Comparison of ENCODE assay signal across 15 mouse cellular contexts in the genomic region with DNA sequence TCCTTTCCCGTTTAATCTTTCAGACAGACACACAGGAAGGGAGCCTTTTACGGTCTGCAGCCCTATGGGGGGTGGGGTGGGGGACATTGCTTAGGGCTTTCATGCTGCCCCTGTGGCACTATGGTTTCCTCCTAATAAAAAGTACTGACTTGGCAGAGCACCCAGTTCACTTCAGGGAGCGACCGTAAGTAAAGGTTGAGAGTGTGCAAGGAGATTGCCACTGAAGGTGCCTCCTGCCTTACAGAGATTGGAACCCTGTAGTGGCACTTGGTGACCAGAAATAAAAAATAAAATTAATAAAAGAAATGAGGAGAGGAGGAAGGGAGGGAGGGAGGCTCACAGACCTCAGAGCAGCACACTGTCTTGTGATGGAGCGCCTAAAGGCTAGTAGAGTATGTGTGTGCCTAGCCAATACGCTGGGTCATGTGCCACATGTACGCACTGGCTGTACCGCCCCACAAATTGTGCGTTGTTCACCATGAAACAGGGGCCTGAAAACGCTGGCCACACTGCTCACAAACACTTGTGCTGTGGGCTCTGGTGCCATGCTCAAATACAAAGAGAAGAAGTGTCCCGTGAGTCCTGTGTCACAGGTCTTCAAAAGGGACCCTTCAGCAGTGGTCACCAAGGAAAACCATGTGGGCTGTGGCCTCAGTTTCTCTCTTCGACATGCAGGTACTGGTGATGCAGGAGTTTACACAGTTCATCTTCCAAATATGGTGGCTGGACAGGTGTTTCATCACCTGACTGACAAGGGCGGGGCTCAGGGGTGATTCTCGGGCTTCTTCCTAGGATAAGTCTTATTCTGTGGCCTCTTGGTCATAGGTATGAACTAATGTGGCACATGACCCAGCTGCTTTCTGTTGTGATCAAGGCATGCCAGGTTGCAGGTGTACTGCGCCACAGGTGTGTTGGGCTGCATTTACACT.
DNase-seq lines count a peak whose midpoint lies in the region; ATAC-seq and TF ChIP-seq lines count a peak whose summit lies in the region.
"Had no signal": no experiment of that assay in that cellular context is flagged by ENCODE, and none has a peak within 500 bp of the region (broad histone marks: within the 10 kb centered on the region; RNA-seq: fewer than 3 reads in every experiment).

No protein-coding gene starts in this region.

- H3K4me2 ChIP-seq in forebrain, embryonic 13.5 days = peak overlapping the region; percentile 28; the same call in 1 of the 2 replicates
- H3K4me2 ChIP-seq in forebrain, embryonic 12.5 days = no peak overlapping the region
- 0 out of 2 replicates have a peak overlapping the region, but pooled peaks have one; percentile 3 for H3K4me2 ChIP-seq in lung, embryonic 14.5 days
- H3K4me2 ChIP-seq in lung, postnatal 0 days (replicated peaks; ENCODE audit: low read depth, low read length) = no peak overlapping the region
- peak overlapping the region; percentile 47 for H3K4me2 ChIP-seq in hindbrain, embryonic 15.5 days
- H3K4me2 ChIP-seq in midbrain, postnatal 0 days (ENCODE audit: low read depth, low read length, poor library complexity, severe bottlenecking) = peak overlapping the region; percentile 39
- H3K4me2 ChIP-seq: embryonic facial prominence, embryonic 15.5 days; heart, embryonic 15.5 days had no signal

- TF ChIP-seq EP300 in lung, postnatal 0 days (IDR thresholded peaks at IDR 0.05) = no peak

- TF ChIP-seq CTCF in lung, embryonic 14.5 days (IDR thresholded peaks at IDR 0.05; ENCODE audit: low read depth) = no peak
- no peak for TF ChIP-seq CTCF in lung, postnatal 0 days (IDR thresholded peaks at IDR 0.05)
- no peak for TF ChIP-seq CTCF in midbrain, postnatal 0 days (IDR thresholded peaks at IDR 0.05)

- no peaks in the 10 kb centered on the region for H3K36me3 ChIP-seq in forebrain, embryonic 13.5 days (ENCODE audit: poor library complexity, severe bottlenecking)
- no peaks in the 10 kb centered on the region for H3K36me3 ChIP-seq in forebrain, embryonic 12.5 days (replicated peaks)
- H3K36me3 ChIP-seq in lung, embryonic 14.5 days (ENCODE audit: insufficient read depth) = no peaks in the 10 kb centered on the region
- no peaks in the 10 kb centered on the region for H3K36me3 ChIP-seq in lung, postnatal 0 days (ENCODE audit: insufficient read depth, low read length)
- H3K36me3 ChIP-seq in hindbrain, embryonic 15.5 days = no peaks in the 10 kb centered on the region
- no peaks in the 10 kb centered on the region for H3K36me3 ChIP-seq in midbrain, postnatal 0 days (ENCODE audit: insufficient read depth, low read length)
- H3K36me3 ChIP-seq: embryonic facial prominence, embryonic 15.5 days; heart, embryonic 15.5 days had no signal

- H3K27me3 ChIP-seq in forebrain, embryonic 13.5 days = peaks cover 4% of the 10 kb centered on the region; the same call in 1 of the 2 replicates
- peaks cover 12% of the 10 kb centered on the region; the same call in 1 of the 2 replicates for H3K27me3 ChIP-seq in forebrain, embryonic 12.5 days
- no peaks in the 10 kb centered on the region for H3K27me3 ChIP-seq in lung, embryonic 14.5 days (ENCODE audit: insufficient read depth, low read length)
- no peaks in the 10 kb centered on the region for H3K27me3 ChIP-seq in lung, postnatal 0 days (replicated peaks; ENCODE audit: insufficient read depth, low read length)
- H3K27me3 ChIP-seq in hindbrain, embryonic 15.5 days = peaks cover 5% of the 10 kb centered on the region; the same call in 1 of the 2 replicates
- no peaks in the 10 kb centered on the region for H3K27me3 ChIP-seq in midbrain, postnatal 0 days (ENCODE audit: insufficient read depth, low read length)
- H3K27me3 ChIP-seq: heart, embryonic 15.5 days had no signal

- H3K9me3 ChIP-seq in forebrain, embryonic 13.5 days (replicated peaks) = no peaks in the 10 kb centered on the region
- no peaks in the 10 kb centered on the region for H3K9me3 ChIP-seq in forebrain, embryonic 12.5 days
- no peaks in the 10 kb centered on the region for H3K9me3 ChIP-seq in lung, embryonic 14.5 days (ENCODE audit: low read depth, low read length)
- no peaks in the 10 kb centered on the region for H3K9me3 ChIP-seq in lung, postnatal 0 days (ENCODE audit: low read length)
- H3K9me3 ChIP-seq in hindbrain, embryonic 15.5 days = no peaks in the 10 kb centered on the region
- H3K9me3 ChIP-seq in midbrain, postnatal 0 days (ENCODE audit: low read length) = no peaks in the 10 kb centered on the region
- H3K9me3 ChIP-seq: embryonic facial prominence, embryonic 15.5 days; heart, embryonic 15.5 days had no signal

- WGBS in forebrain, embryonic 13.5 days = 80% methylated on average over 15 of the region's 15 CpGs
- 83% methylated on average over 15 of the region's 15 CpGs for WGBS in forebrain, embryonic 12.5 days
- 79% methylated on average over 15 of the region's 15 CpGs for WGBS in lung, embryonic 14.5 days
- 77% methylated on average over 15 of the region's 15 CpGs for WGBS in lung, postnatal 0 days
- 78% methylated on average over 15 of the region's 15 CpGs for WGBS in hindbrain, embryonic 15.5 days
- 81% methylated on average over 15 of the region's 15 CpGs for WGBS in midbrain, postnatal 0 days

- no peak for DNase-seq in lung, embryonic 14.5 days
- DNase-seq in lung, postnatal 0 days (ENCODE audit: low spot score) = no peak
- DNase-seq in midbrain, postnatal 0 days (ENCODE audit: low spot score) = no peak
- no peak for DNase-seq in thymus, adult 18-20 months
- DNase-seq in left cerebral cortex, adult 9 months (ENCODE audit: low spot score in 2 of 2) = no peak
- DNase-seq: adrenal gland, postnatal 14 days; cerebellum, postnatal 36 days; gastrocnemius, postnatal 10 days; kidney, adult 8-10 months; right cerebral cortex, postnatal 4 days had no signal

- ATAC-seq in forebrain, embryonic 13.5 days = no peak
- ATAC-seq in forebrain, embryonic 12.5 days (ENCODE audit: low FRiP score) = no peak
- ATAC-seq in lung, embryonic 14.5 days (ENCODE audit: insufficient read depth) = no peak
- no peak for ATAC-seq in lung, postnatal 0 days
- 0 out of 2 replicates have a peak, but pooled peaks have one; percentile 3 for ATAC-seq in hindbrain, embryonic 15.5 days (ENCODE audit: low FRiP score, low read depth)
- ATAC-seq in midbrain, postnatal 0 days (ENCODE audit: low FRiP score) = 0 out of 2 replicates have a peak, but pooled peaks have one; percentile 10

- H3K9ac ChIP-seq in forebrain, embryonic 13.5 days = no peak overlapping the region
- H3K9ac ChIP-seq in forebrain, embryonic 12.5 days = no peak overlapping the region
- H3K9ac ChIP-seq in lung, embryonic 14.5 days = no peak overlapping the region
- H3K9ac ChIP-seq in lung, postnatal 0 days (replicated peaks; ENCODE audit: low read depth) = no peak overlapping the region
- H3K9ac ChIP-seq in hindbrain, embryonic 15.5 days = no peak overlapping the region
- H3K9ac ChIP-seq in midbrain, postnatal 0 days (replicated peaks; ENCODE audit: low read length, poor library complexity, severe bottlenecking) = peak overlapping the region; percentile 19; the same call in 1 of the 2 replicates
- H3K9ac ChIP-seq: embryonic facial prominence, embryonic 15.5 days; heart, embryonic 15.5 days had no signal

- H3K4me3 ChIP-seq in forebrain, embryonic 13.5 days = no peak overlapping the region
- H3K4me3 ChIP-seq in forebrain, embryonic 12.5 days (replicated peaks) = no peak overlapping the region
- H3K4me3 ChIP-seq in lung, embryonic 14.5 days (ENCODE audit: low read depth, low read length) = no peak overlapping the region
- no peak overlapping the region for H3K4me3 ChIP-seq in lung, postnatal 0 days (ENCODE audit: low read depth, low read length)
- no peak overlapping the region for H3K4me3 ChIP-seq in hindbrain, embryonic 15.5 days
- H3K4me3 ChIP-seq in midbrain, postnatal 0 days (ENCODE audit: low read depth, low read length) = peak overlapping the region; percentile 18
- H3K4me3 ChIP-seq: embryonic facial prominence, embryonic 15.5 days; heart, embryonic 15.5 days had no signal

- no peak overlapping the region for H3K27ac ChIP-seq in forebrain, embryonic 13.5 days
- H3K27ac ChIP-seq in forebrain, embryonic 12.5 days = no peak overlapping the region
- no peak overlapping the region for H3K27ac ChIP-seq in lung, embryonic 14.5 days (ENCODE audit: low read depth)
- no peak overlapping the region for H3K27ac ChIP-seq in lung, postnatal 0 days (ENCODE audit: low read length)
- H3K27ac ChIP-seq in hindbrain, embryonic 15.5 days (replicated peaks) = no peak overlapping the region
- H3K27ac ChIP-seq in midbrain, postnatal 0 days (ENCODE audit: low read depth, low read length) = no peak overlapping the region
- H3K27ac ChIP-seq: embryonic facial prominence, embryonic 15.5 days; heart, embryonic 15.5 days had no signal

- H3K4me1 ChIP-seq in forebrain, embryonic 13.5 days = no peaks in the 10 kb centered on the region
- H3K4me1 ChIP-seq in forebrain, embryonic 12.5 days = peaks cover 3% of the 10 kb centered on the region; the same call in 1 of the 2 replicates
- H3K4me1 ChIP-seq in lung, embryonic 14.5 days (ENCODE audit: insufficient read depth) = no peaks in the 10 kb centered on the region
- no peaks in the 10 kb centered on the region for H3K4me1 ChIP-seq in lung, postnatal 0 days (ENCODE audit: insufficient read depth, low read depth, low read length)
- H3K4me1 ChIP-seq in hindbrain, embryonic 15.5 days (replicated peaks) = peaks cover 12% of the 10 kb centered on the region
- H3K4me1 ChIP-seq in midbrain, postnatal 0 days (ENCODE audit: insufficient read depth, low read length) = no peaks in the 10 kb centered on the region
- H3K4me1 ChIP-seq: embryonic facial prominence, embryonic 15.5 days; heart, embryonic 15.5 days had no signal

Comparison
In these comparisons a context has a peak if more than half of its experiments do, and no peak if none do; other contexts are left out.
1. H3K4me2 ChIP-seq: peak in forebrain, embryonic 13.5 days (single experiment), lung, embryonic 14.5 days (single experiment), hindbrain, embryonic 15.5 days (single experiment) and midbrain, postnatal 0 days (single experiment); none in forebrain, embryonic 12.5 days (single experiment) and lung, postnatal 0 days (single experiment).
2. ATAC-seq: peak in hindbrain, embryonic 15.5 days (single experiment) and midbrain, postnatal 0 days (single experiment); none in forebrain, embryonic 13.5 days (single experiment), forebrain, embryonic 12.5 days (single experiment), lung, embryonic 14.5 days (single experiment) and lung, postnatal 0 days (single experiment).